9 mouse cellular contexts compared by ENCODE assay signal in genomic region chr4:84282651-84283050, GRCm38 (mm10).
"Had no signal": no experiment of that assay in that cellular context is flagged by ENCODE, and none has a peak within 500 bp of the region (broad histone marks: within the 10 kb centered on the region; RNA-seq: fewer than 3 reads in every experiment).

No protein-coding gene starts in this region.

- H3K27ac ChIP-seq: kidney, embryonic 15.5 days; limb, embryonic 13.5 days; liver, embryonic 14.5 days; midbrain, embryonic 15.5 days; neural tube, embryonic 12.5 days had no signal

- H3K36me3 ChIP-seq: kidney, embryonic 15.5 days; limb, embryonic 13.5 days; midbrain, embryonic 15.5 days; neural tube, embryonic 12.5 days had no signal

- DNase-seq: kidney, postnatal 14 days; left cerebral cortex, postnatal 4 days; lung, adult 18-20 months; lung, postnatal 36 days had no signal

- H3K9me3 ChIP-seq: kidney, embryonic 15.5 days; limb, embryonic 13.5 days; midbrain, embryonic 15.5 days; neural tube, embryonic 12.5 days had no signal

- H3K4me3 ChIP-seq: kidney, embryonic 15.5 days; limb, embryonic 13.5 days; midbrain, embryonic 15.5 days; neural tube, embryonic 12.5 days had no signal

- ATAC-seq: midbrain, embryonic 15.5 days had no signal

- H3K4me2 ChIP-seq: kidney, embryonic 15.5 days; limb, embryonic 13.5 days; midbrain, embryonic 15.5 days; neural tube, embryonic 12.5 days had no signal

- H3K27me3 ChIP-seq: kidney, embryonic 15.5 days; limb, embryonic 13.5 days; neural tube, embryonic 12.5 days had no signal

- H3K9ac ChIP-seq: kidney, embryonic 15.5 days; limb, embryonic 13.5 days; liver, embryonic 14.5 days; midbrain, embryonic 15.5 days; neural tube, embryonic 12.5 days had no signal
